Mouse (Mus musculus): ENCODE data around the gene Tjp3.
A peak's percentile ranks its signal among the peaks of the same experiment; 100 is the strongest.

- peak; percentile 97 for TF ChIP-seq CTCF (conservative IDR thresholded peaks at IDR 0.05; ENCODE audit: low read length)
- no peak for TF ChIP-seq POU5F1 (IDR thresholded peaks at IDR 0.05; ENCODE audit: borderline replicate concordance, low read length)
- TF ChIP-seq NANOG (IDR thresholded peaks at IDR 0.05; ENCODE audit: borderline replicate concordance, low read length) = no peak
These were observed 2.8 kb downstream of the Tjp3 start for GRCm38 (mm10) chr10:81288601-81289000.

Data from E14TG2a.4 (cell line).